12 mouse cellular contexts compared by ENCODE assay signal in the genomic region with DNA sequence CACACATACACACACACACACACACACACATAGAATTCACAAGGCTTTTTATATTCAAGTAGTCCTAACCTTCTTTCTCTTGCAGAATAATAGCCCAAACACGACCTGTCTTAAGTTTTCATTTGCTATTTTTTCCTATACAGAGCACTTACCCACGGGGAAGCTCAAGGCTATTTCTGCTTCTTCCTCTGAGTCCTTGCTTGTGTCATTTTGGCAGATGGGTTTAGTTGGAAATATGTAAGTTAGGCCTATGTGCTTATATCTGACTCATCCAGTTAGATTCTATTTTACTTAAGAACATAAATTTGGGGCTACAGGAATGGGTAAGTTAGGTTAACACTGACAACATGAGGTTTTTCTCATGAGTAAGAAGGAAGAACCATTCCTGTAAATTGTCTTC.
"Had no signal": no experiment of that assay in that cellular context is flagged by ENCODE, and none has a peak within 500 bp of the region (broad histone marks: within the 10 kb centered on the region; RNA-seq: fewer than 3 reads in every experiment).

No protein-coding gene starts in this region.

- DNase-seq: retina, postnatal 1 day; right cerebral cortex, adult 18-20 months; right cerebral cortex, postnatal 14 days; right cerebral cortex, postnatal 25 days; right cerebral cortex, postnatal 4 days; spleen, adult 18-20 months; thymus, adult 18-20 months; thymus, adult 2 months; thymus, postnatal 14 days; thymus, postnatal 25 days; thymus, postnatal 36 days; thymus, postnatal 4 days had no signal
